Mouse (Mus musculus) erythroblast, embryonic 14.5 days (primary cell): ENCODE data around the gene Slc37a1.

Experiments
- GATA1 ChIP-seq: IDR thresholded peaks from 2 replicates; pipeline ENCODE4 v1.6.1; 2012; ENCODE audit warnings: low read length, inconsistent platforms, mixed read lengths
- TAL1 ChIP-seq: IDR thresholded peaks from 3 replicates; pipeline ENCODE4 v1.6.1; 2012; ENCODE audit warnings: low read length, inconsistent platforms, mixed read lengths

DNA sequence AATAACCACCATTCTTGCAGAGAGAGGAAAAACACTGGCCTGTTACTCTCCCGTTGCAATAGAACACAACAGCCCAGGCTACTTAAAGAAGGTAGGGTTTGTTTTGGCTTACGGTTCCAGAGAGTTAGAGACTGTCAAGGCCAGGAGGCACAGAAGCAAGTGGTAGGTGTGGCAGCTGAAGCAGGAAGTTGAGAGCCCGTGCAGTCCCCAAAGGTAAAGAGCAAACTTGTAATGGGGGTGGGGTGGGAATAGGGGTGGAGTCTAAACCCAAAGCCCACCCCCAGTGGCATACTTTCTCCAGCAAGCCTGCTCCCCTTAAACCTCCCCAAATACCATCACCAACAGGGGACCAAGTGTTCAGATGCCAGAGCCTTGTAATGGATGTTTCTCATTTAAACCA, 14.1 kb downstream of the Slc37a1 start:
- TF ChIP-seq GATA1 (no peak), TAL1 (no peak)
